In the genomic region with DNA sequence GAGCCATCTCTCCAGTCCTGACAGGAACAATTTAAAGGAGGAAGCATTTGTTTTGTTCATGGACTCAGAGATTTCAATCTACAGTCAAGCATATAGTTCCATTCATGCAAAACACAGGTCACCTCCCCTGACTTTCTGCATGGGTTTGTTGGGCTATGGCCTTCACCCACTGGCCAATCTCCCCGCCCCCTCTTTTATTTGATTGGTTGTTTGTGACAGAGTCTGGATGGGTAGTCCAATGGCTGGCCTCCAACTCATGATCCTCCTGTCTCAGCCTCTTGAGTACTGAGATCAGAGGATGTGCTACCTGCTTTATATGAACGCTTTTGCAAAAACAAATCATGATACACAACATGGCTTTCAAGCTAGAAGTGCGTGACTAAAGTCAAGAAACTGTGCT, we compare ENCODE assay signal across 22 mouse cellular contexts. TPM values are rescaled to one million over a fixed set of nuclear protein-coding genes. Genes with fewer than 3 reads are reported as not detected.
"Had no signal": no experiment of that assay in that cellular context is flagged by ENCODE, and none has a peak within 500 bp of the region (broad histone marks: within the 10 kb centered on the region; RNA-seq: fewer than 3 reads in every experiment).

No protein-coding gene starts in this region.

- DNase-seq: lung, adult 18-20 months; lung, embryonic 14.5 days; lung, postnatal 10 days; right cerebral cortex, postnatal 14 days; thymus, adult 2 months; thymus, postnatal 25 days; thymus, postnatal 4 days had no signal

- H3K4me1 ChIP-seq: midbrain, embryonic 13.5 days; midbrain, embryonic 15.5 days; neural tube, embryonic 12.5 days; stomach, embryonic 15.5 days had no signal

- ATAC-seq: midbrain, embryonic 13.5 days; midbrain, embryonic 15.5 days had no signal

- H3K27me3 ChIP-seq: midbrain, embryonic 13.5 days; midbrain, embryonic 15.5 days; neural tube, embryonic 12.5 days; stomach, embryonic 15.5 days had no signal

- H3K27ac ChIP-seq: midbrain, embryonic 13.5 days; midbrain, embryonic 15.5 days; neural tube, embryonic 12.5 days; stomach, embryonic 15.5 days; stomach, postnatal 0 days had no signal

- H3K9me3 ChIP-seq: megakaryocyte, embryonic 14.5 days; midbrain, embryonic 13.5 days; midbrain, embryonic 15.5 days; neural tube, embryonic 12.5 days; stomach, embryonic 15.5 days had no signal

- H3K9ac ChIP-seq: lung, embryonic 14.5 days; midbrain, embryonic 13.5 days; midbrain, embryonic 15.5 days; neural tube, embryonic 12.5 days; stomach, embryonic 15.5 days had no signal

- H3K4me3 ChIP-seq: megakaryocyte, embryonic 14.5 days; midbrain, embryonic 13.5 days; midbrain, embryonic 15.5 days; neural tube, embryonic 12.5 days; stomach, embryonic 15.5 days had no signal

- H3K36me3 ChIP-seq: midbrain, embryonic 13.5 days; midbrain, embryonic 15.5 days; neural tube, embryonic 12.5 days; stomach, embryonic 15.5 days had no signal

RNA-seq across cellular contexts. Expression of a gene that starts 23.4 kb away (rescaled TPM):
- total RNA-seq: monocyte, adult 5-6 weeks had no signal
- polyA plus RNA-seq: liver, embryonic 16.5 days; lung, embryonic 14.5 days; lung, embryonic 16.5 days; midbrain, embryonic 11.5 days; stomach, postnatal 0 days; testis, adult 2 months had no signal

RNA-seq across cellular contexts. Expression of a gene that starts 32.9 kb away (rescaled TPM):
- total RNA-seq: midbrain, postnatal 0 days had no signal
- polyA plus RNA-seq: lung, embryonic 14.5 days; midbrain, embryonic 15.5 days; midbrain, postnatal 0 days; neural tube, embryonic 12.5 days; neural tube, embryonic 14.5 days; stomach, postnatal 0 days had no signal

RNA-seq across cellular contexts. Expression of a gene that starts 49.2 kb away (rescaled TPM):
- total RNA-seq: midbrain, postnatal 0 days; monocyte, adult 5-6 weeks; neutrophil, adult 5-6 weeks had no signal
- polyA plus RNA-seq: liver, embryonic 16.5 days; lung, embryonic 14.5 days; midbrain, embryonic 11.5 days; midbrain, embryonic 13.5 days; midbrain, embryonic 15.5 days; midbrain, postnatal 0 days; neural tube, embryonic 12.5 days; neural tube, embryonic 14.5 days; spleen, adult 2 months; stomach, embryonic 15.5 days; stomach, postnatal 0 days had no signal
